Mouse (Mus musculus) lung, postnatal 0 days (tissue): ENCODE data around the gene Luc7l2. TPM values are rescaled to one million over a fixed set of nuclear protein-coding genes. Genes with fewer than 3 reads are reported as not detected.

Experiments
- ATAC-seq: fragments of 200-750 bp; cut with Nextera tagmentation; 2 replicates; pipeline ENCODE4 v1.8.0; 2017; ENCODE audit warnings: moderate library complexity
- DNase-seq: peaks from one replicate; pipeline ENCODE4 v3.0.0-alpha.2; 2016; ENCODE audit warnings: low spot score
- H3K27ac ChIP-seq: fragments of 300-500 bp; sonication (generic); 2 replicates; pipeline ENCODE4 v1.5.1; 2014; ENCODE audit warnings: antibody characterized with exemption, mild to moderate bottlenecking, low read length, mixed read lengths
- H3K27me3 ChIP-seq: fragments of 300-500 bp; sonication (generic); replicated peaks from 2 replicates; pipeline ENCODE4 v1.6.1; 2014; ENCODE audit warnings: low read length, mixed read lengths; ENCODE audit not compliant: insufficient read depth
- H3K36me3 ChIP-seq: fragments of 300-500 bp; sonication (generic); 2 replicates; pipeline ENCODE4 v1.6.1; 2014; ENCODE audit warnings: low read length, mixed read lengths; ENCODE audit not compliant: insufficient read depth
- H3K4me1 ChIP-seq: fragments of 300-500 bp; sonication (generic); 2 replicates; pipeline ENCODE4 v1.6.1; 2014; ENCODE audit warnings: antibody characterized with exemption, low read depth, low read length, mixed read lengths; ENCODE audit not compliant: insufficient read depth
- H3K4me2 ChIP-seq: fragments of 300-500 bp; sonication (generic); replicated peaks from 2 replicates; pipeline ENCODE4 v1.6.1; 2014; ENCODE audit warnings: low read depth, mild to moderate bottlenecking, low read length, moderate library complexity, mixed read lengths
- H3K4me3 ChIP-seq: fragments of 300-500 bp; sonication (generic); 2 replicates; pipeline ENCODE4 v1.5.1; 2014; ENCODE audit warnings: low read depth, low read length
- H3K9ac ChIP-seq: fragments of 300-500 bp; sonication (generic); replicated peaks from 2 replicates; pipeline ENCODE4 v1.6.1; 2014; ENCODE audit warnings: low read depth, mild to moderate bottlenecking
- H3K9me3 ChIP-seq: fragments of 300-500 bp; sonication (generic); 2 replicates; pipeline ENCODE4 v1.6.1; 2016; ENCODE audit warnings: low read length, mixed read lengths
- CTCF ChIP-seq: IDR thresholded peaks from 2 replicates; pipeline ENCODE4 v1.5.1; 2016; ENCODE audit warnings: antibody characterized with exemption, mild to moderate bottlenecking
- EP300 ChIP-seq: IDR thresholded peaks from 2 replicates; pipeline ENCODE4 v1.6.1; 2016; ENCODE audit warnings: antibody characterized with exemption, mild to moderate bottlenecking, control low read depth
- WGBS: fragments of 180-500 bp; shearing (Covaris S2); extraction: QIAGEN DNeasy Blood & Tissue Kit; methylation state at CpG from one replicate; pipeline ENCODE4 v1.1.7; 2014; 5-methylcytosine and 5-hydroxymethylcytosine counted together
- microRNA-seq: library from miRNA; unstranded; fragments of <30 nt; microRNA quantifications from one replicate; pipeline ENCODE4, GENCODE M21; 2016
- polyA plus RNA-seq: library from polyadenylated mRNA; unstranded; fragments of >200 nt; fragmentation: Nextera tagmentation; extraction: Ambion mirVana; gene quantifications from 2 replicates; pipeline ENCODE4 v1.2.1, GENCODE M21; 2015

Luc7l2 gene
- polyA plus RNA-seq, 1 experiment from 2014 or later = 37.8 TPM

- WGBS = 58% methylated on average over 5 of the region's 5 CpGs
- Histone ChIP-seq H3K36me3 (no peaks in the 10 kb centered on the region), H3K9ac (no peak overlapping the region), H3K27me3 (peaks cover 27% of the 10 kb centered on the region), H3K4me3 (no peak overlapping the region), H3K27ac (no peak overlapping the region), H3K4me2 (no peak overlapping the region), H3K4me1 (0 out of 2 replicates have a peak, but pooled peaks cover 5% of the 10 kb centered on the region), H3K9me3 (no peaks in the 10 kb centered on the region)
- no peak for DNase-seq
- ATAC-seq = no peak
- TF ChIP-seq EP300 (no peak), CTCF (no peak)
Observed at GRCm38 (mm10) chr6:38642593-38642992, 91.5 kb downstream of the Luc7l2 start.

GRCm38 (mm10) chr6:38643039-38643438, 91.9 kb downstream of the Luc7l2 start:
- Histone ChIP-seq H3K36me3 (no peaks in the 10 kb centered on the region), H3K4me1 (0 out of 2 replicates have a peak, but pooled peaks cover 5% of the 10 kb centered on the region), H3K9me3 (no peaks in the 10 kb centered on the region), H3K27me3 (peaks cover 24% of the 10 kb centered on the region), H3K4me2 (no peak overlapping the region), H3K4me3 (no peak overlapping the region), H3K9ac (no peak overlapping the region), H3K27ac (no peak overlapping the region)
- ATAC-seq (no peak), DNase-seq (no peak)
- WGBS = 70% methylated on average over 3 of the region's 3 CpGs
- TF ChIP-seq CTCF (no peak), EP300 (no peak)

- TF ChIP-seq EP300 (no peak), CTCF (peak; percentile 45)
- H3K36me3 ChIP-seq = no peaks in the 10 kb centered on the region
- no peak overlapping the region for H3K9ac ChIP-seq
- H3K27ac ChIP-seq = no peak overlapping the region
- no peak overlapping the region for H3K4me3 ChIP-seq
- DNase-seq (no peak), ATAC-seq (no peak)
- no peaks in the 10 kb centered on the region for H3K27me3 ChIP-seq
- WGBS = 73% methylated on average over 3 of the region's 3 CpGs
- no peaks in the 10 kb centered on the region for H3K4me1 ChIP-seq
- no peaks in the 10 kb centered on the region for H3K9me3 ChIP-seq
- H3K4me2 ChIP-seq = no peak overlapping the region
Observed at GRCm38 (mm10) chr6:38649545-38649944, 98.4 kb downstream of the Luc7l2 start.

GRCm38 (mm10) chr6:38650263-38650937, 99.3 kb downstream of the Luc7l2 start:
- Histone ChIP-seq H3K9ac (no peak overlapping the region), H3K27me3 (no peaks in the 10 kb centered on the region), H3K4me3 (no peak overlapping the region), H3K4me2 (no peak overlapping the region), H3K9me3 (no peaks in the 10 kb centered on the region), H3K36me3 (no peaks in the 10 kb centered on the region), H3K27ac (no peak overlapping the region), H3K4me1 (no peaks in the 10 kb centered on the region)
- peak; percentile 87 for DNase-seq
- ATAC-seq = peak; percentile 59
- 40% methylated on average over 14 of the region's 14 CpGs for WGBS
- TF ChIP-seq CTCF = peak; percentile 98
- no peak for TF ChIP-seq EP300

Small RNA genes within 50 kb of the gene (microRNA-seq; reads per million reads assigned to microRNA genes)
- gene Mir7670 = 0.73 reads per million

Other genes with a start within 250 kb of the Luc7l2 start
- gene Zc3hav1, start 196.7 kb upstream of the Luc7l2 start, polyA plus RNA-seq = 18.1 TPM in 2 replicates
- gene Ttc26, start 169.9 kb upstream of the Luc7l2 start, polyA plus RNA-seq = 2.3 and 2.9 TPM in 2 replicates
- 6.9 and 10.8 TPM in 2 replicates for gene Ubn2, start 117.4 kb upstream of the Luc7l2 start, polyA plus RNA-seq
- 91.4 and 98.5 TPM in 2 replicates for gene Fmc1, start 17.8 kb upstream of the Luc7l2 start, polyA plus RNA-seq
- 0.47 and 0.69 TPM in 2 replicates for gene Klrg2, start 85.9 kb downstream of the Luc7l2 start, polyA plus RNA-seq
- gene Clec2l, start 111.7 kb downstream of the Luc7l2 start, polyA plus RNA-seq = 1.1 and 1.6 TPM in 2 replicates